Mouse (Mus musculus) kidney, postnatal 14 days (tissue): ENCODE measurements at regions not wholly inside any gene's neighbourhood (a gene's known extent, or its start where the extent isn't known, plus 50 kb on each side); places are given as distances from the start of the nearest gene placed in this dataset.
A peak's percentile ranks its signal among the peaks of the same experiment; 100 is the strongest.
"Not testable (repeated sequence)": the region's sequence is repeated elsewhere in the genome, so short reads cannot be mapped to it uniquely, and the experiment has no call there.

Source experiments
- DNase-seq: peaks from one replicate; pipeline ENCODE4 v3.0.0; 2022; ENCODE audit warnings: mixed read lengths

DNA sequence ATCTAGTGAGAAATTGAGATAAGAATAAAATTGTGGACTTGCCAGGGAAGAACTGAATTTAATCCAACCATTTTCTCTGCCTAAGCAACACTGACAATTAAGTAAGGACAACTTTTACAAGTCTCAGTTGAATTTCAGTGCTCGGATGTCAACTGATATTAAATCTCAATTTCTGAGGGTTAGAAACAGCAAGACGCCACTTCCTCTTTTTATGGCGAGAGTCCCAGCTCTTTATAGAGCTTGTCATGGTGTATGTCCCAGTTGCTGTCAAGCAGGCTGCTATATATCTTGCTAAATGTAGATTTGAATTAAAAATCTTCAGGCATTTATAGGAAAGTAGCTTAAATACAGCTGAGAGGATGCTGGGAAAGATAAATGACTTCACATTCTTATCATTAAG is 697.8 kb upstream of the Got2 start:
- no peak for DNase-seq

DNA sequence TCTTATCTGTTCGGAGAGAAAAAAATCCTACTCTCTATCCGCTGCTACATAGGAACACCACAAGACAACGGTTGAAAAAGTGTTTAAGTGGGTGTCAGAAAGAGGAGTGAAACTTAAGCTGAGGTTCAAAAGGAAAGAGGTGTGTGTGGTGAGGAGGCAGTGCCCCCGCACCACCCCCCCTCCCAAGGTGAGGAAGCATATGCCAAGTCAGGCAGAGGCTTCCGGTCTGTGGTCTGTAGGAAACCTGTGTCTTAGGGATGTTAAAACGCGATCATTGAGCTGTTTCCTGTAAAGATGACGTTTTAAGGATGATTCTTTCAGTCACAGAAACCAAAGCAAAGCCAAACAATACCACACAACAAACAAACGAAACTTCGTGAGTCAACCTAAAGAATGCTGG is 664.2 kb upstream of the Got2 start:
- no peak for DNase-seq

DNA sequence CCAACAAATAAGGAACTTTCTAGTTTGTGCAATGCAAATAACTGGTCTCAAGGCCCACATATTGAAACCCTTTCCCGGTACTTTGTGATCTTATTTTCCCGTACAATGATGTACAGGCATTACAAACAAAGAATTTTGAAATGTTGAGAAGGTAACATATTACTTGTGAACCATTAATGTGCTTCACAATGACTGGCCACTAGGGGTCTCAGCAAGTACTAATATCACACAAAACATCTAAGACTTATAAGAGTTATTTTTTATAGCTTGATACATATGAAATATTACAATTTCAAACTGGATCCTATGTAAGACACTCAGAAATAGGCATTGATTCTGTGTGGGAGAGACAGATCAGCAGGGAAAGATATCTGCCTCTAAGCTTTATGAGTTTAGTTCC is 662.1 kb upstream of the Got2 start:
- DNase-seq, result no peak

DNA sequence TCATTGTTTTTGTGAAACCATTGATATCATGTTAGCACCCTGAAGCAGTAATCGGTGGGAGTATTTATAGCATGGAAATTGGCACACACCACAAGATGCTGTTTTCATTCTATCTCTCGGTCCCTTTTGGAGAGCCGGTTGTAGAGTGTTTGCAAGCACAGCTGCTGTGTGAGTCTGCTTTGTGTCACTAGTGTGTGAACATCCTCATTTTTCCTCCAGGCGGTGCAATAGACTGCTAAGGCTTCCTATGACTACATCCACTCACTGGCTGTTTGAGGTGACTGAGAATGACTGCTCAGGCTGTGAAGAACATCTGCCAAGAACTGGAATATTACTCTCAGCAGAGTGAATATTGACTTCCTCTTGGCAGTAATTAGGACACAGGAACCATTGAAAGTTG is 660.3 kb upstream of the Got2 start:
- no peak for DNase-seq

DNA sequence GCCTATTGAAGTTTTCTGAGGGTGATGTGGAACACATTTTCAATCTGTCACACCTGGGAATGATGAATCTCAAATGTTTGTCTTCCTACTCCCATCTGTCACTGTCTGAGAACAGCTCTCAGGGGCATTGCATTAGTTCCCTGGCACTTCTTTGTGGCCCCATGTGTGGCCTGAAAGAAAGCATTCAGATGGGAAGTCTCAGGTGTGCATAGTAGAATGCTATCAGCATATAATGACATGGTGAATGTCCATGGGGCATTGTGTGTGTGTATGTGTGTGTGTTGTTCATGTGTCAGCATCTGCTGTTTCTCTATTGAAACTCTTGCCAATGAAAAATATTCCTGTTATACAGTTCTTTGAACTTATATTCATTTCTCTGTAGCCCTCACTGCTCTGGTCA is 659.8 kb upstream of the Got2 start:
- no peak for DNase-seq

DNA sequence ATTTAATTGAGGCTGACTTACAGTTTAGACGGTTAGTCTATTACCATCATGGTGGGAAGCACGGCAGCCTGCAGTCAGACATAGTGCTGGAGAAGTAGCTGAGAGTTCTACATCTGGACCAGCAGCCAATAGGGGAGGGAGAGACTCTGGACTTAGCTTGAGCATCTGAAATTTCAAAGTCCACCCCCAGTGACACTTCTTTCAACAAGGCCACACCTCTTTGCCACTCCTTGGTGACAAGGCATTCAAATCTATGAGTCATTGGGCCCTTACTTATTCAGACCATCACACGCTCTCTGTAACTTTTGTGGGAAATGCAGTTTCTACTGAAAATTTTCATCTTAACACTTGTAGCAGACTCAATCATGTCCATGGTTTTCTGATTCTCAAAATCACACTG is 653.9 kb upstream of the Got2 start:
- no peak for DNase-seq

DNA sequence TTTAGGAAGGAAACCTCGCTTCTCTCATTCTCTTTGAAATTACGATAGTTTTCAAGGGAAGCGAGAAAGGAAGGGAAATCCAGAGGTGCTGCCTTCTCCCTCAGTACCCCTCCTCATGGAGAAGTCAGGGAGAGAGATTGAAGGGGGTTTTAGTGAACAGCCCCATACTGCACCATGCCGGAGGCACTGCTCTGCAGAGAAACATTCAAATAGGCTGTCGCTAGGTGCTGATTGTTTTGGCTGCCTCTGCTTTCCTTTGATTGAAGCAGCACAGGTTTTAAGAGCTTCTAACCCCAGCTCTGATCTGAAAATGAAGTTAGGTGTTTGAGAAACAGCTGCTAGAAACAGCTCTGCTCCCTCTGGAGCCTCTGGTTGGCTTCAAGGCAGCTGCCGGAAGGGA is 610.5 kb upstream of the Got2 start:
- no peak for DNase-seq

DNA sequence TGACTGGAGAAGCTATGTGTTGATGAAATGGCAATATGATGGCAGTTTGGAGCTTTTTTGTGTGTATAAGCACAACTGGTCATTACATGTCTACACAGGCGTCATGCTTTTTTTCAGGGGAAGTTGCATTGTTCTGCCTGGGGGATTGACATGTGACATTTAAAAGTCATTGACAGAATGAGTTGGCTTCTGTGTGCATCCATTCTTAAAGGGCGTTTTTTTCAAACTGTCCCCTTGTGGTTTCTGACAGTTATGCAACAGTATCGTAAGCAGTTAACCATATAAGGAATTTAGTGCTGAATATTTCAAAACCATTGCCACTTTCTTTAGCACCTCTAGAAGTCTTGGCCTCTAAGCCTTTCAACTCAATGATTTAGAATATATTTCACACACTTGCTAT is 607.1 kb upstream of the Got2 start:
- DNase-seq, result no peak

DNA sequence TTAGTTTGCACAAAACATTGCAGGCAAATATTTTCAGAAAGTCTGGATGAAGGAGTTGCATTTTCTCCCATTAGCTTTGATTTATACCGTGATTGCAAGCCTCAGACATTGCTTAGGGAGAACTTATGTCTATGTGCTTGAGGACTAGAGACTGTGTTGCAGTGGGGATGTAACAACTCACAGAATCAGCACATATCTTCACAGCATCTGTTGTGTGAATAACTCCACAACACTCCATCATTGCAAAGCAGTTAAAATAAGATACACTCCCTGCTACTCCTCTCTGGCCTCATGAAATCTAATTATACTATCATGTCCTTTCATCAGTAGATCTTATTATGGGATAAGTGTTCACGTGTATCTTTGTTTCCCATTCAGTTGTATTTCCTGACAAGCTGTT is 601.5 kb upstream of the Got2 start:
- no peak for DNase-seq

DNA sequence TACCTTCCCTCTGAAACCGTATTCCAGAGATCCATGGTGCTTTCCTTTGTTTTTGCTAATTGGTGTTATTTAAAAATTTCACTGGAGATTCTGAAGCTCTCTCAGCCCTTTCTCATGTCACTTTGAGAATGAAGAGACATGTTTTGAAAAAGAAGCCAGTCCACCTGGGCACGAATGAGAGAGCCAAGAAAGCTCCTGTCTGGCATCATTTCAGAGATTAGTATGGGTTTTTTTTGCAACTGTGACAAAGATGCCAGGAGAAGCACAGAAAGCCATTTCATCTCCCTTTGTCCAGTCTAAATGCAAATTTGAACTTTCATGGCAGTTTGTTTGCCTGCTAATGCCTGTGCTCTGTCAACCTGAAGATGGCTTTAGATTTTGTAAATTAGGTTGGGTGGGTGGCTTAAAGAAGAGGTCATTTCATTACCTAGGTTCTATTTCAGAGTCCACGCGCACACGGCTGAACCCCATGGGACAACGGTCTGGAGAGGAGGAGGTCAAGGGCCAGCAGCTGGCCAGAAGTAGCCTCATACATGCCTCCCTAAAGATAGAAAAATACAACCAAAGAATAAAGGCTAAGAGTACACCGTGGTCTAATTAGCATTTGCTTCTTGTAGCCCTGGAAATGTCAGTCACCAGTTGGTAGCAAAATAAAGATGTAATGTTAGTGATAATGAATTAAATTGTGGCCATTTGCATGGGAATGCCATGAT is 600.5 kb upstream of the Got2 start:
- no peak for DNase-seq

DNA sequence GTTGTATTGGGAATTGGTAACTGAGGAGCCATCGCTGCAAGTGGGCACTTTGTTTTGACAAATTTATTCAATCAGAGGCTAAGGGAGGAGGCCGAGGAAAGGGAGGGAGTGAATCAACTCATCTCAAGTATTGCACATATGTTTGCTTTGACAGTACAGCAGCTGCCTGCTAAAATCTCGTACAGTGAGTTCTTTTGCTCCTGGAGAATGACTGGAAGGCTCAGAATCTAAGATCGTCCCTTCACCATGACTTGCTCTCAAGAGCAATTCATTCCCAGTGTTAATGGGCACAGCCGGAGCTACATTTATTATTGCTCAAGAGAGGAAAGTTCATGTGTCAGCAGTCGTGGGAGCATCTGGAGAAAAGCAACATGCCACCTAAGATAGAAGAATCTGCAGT is 567.6 kb upstream of the Got2 start:
- no peak for DNase-seq

DNA sequence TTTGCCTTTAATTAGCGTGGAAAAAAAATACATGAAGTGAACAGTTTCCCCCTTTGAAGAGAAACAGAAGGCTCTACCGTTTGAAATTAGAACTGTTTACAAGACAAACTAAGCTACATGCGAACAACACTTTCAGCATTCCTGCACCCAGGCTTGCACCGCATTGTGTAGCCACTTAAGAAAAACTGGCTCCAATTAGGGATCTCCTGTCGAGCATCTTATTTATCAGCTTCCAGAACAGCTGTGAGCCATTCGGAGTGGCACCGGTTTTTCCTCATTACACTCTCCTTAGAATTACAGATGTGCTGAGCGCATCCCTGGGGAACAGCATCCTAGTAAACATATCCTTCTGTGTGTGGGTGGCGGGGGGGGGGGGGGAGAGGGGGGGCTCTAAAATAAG is 567.0 kb upstream of the Got2 start:
- no peak for DNase-seq

DNA sequence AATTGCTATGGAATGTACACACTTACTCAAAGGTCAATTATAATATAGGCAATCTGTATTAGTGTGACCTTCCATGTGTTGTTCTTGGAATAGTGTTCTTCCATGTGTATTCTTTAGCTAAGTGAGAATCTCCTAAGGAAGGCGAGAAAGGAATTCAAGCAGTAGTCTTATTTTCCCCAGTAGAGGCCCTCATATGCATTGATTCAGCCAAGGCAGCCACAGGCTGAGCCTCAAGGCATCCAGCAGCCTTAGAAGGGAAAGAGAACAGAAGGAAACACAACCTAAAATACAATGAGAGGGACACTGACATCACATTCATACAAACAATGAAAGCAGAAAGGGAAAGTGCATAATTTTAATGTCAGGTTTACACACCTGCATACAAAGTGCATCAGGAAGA is 541.4 kb upstream of the Got2 start:
- no peak for DNase-seq

DNA sequence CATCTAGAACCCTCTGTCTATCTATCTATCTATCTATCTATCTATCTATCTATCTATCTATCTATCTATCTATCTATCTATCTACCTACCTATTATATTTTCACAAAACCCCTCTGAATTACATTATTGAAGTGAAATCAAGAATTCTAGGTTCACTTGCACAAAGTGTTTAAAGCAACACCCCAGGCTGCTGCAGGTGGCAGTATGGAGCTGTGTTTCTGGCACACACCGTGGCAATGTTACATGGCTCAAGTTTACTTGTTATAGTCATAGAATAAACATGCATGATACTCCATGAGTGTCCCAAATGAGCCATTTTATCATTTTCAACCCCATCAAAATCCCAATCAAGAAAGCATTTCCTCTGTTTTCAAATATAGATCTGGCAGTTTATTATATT is 538.6 kb upstream of the Got2 start:
- peak; percentile 1 for DNase-seq

DNA sequence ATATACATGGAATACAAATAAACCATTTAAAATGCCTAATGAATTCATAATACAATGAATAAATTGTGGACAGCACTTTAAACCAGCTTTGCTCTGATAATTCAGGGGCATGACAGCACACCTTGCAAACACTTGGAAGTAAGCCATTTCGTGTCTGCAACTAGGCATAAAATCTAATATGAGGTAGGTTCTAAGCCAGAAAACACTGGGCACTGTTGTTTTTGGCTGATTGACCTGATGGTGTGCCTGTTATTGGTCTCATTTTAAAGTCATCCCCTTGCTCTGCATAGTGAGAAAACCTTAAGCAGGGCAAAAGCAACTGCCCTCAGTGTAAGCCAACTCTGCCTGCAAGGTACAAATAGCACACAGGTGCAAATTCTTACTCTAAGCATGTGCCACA is 521.3 kb upstream of the Got2 start:
- peak; percentile 1 for DNase-seq

DNA sequence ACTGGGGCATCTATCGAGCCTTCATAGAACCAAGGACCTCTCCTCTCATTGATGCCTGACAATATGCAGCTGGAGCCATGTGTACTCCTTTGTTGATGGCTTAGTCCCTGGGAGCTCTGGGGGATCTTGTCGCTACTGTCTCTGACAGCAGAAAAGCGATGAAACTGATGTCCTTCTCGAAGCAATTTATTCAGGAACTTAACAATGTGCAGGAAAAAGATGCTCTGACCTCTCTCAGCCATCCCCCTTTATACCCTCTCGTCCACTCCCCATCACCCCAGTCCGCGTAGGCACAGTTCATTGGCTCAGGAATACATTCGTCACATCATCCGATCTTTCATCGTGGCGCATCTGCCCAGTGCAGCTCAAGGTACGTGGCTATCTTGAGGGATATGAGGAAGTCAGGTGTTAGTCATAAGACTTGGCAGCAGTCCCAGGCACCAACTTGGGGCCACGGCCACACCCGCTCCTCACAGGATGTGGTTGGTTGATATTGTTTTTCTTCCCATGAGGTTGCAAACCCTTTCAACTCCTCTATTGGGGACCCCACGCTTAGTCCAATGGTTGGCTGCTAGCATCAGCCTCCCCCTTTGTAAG is 516.3 kb upstream of the Got2 start:
- DNase-seq, result no peak

DNA sequence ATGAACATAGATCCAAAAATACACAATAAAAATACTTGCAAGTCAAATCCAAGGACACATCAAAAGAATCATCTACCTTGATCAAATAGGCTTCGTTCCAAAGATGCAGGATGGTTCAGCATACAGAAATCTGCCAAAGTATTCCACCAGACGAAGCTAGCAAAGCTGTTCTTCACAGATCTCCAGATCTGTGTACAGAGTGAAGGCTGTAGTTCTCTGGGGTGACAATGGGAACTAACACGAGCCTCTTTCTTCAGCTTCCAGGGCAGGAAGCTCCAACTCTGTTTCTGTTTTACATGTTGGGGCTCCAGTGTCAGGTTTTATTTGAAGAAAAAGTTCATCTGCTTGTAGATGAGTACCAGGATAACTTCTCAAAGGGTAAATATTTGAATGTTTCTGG is 515.3 kb upstream of the Got2 start:
- DNase-seq, result no peak

DNA sequence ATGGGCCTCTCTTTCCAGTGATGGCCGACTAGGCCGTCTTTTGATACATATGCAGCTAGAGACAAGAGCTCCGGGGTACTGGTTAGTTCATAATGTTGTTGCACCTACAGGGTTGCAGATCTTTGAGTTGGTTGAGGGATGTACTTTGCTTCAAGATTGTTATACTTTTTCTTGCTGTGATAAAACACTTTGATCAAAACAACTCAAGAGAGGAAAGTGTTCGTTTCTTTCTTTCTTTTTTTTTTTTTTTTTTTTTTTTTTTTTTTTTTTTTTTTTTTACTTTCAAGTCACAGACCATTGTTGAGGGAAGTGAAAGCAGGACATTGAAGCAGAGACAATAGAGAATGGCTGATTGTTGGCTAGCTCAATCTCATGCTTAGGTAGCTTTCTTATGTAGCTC is 511.0 kb upstream of the Got2 start:
- DNase-seq, result not testable (repeated sequence)

DNA sequence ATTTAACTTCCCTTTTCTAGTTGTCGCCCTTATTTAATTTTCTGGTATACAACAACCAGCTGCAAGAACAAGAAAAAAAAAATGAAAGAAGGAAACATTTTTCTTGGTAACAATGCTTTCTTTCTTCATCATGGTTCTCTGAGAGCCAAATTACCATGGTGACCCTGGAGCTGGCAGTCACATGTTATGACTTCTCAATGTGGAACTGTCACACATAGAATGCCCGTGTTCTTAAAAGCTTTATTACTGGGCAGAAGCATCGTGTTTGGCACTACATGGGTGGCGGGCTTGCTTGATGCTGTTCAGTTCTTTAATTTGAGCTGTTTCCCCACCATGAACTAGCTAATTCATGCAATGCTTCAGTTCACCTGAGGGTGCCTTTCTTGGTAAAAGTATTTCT is 504.7 kb upstream of the Got2 start:
- no peak for DNase-seq

DNA sequence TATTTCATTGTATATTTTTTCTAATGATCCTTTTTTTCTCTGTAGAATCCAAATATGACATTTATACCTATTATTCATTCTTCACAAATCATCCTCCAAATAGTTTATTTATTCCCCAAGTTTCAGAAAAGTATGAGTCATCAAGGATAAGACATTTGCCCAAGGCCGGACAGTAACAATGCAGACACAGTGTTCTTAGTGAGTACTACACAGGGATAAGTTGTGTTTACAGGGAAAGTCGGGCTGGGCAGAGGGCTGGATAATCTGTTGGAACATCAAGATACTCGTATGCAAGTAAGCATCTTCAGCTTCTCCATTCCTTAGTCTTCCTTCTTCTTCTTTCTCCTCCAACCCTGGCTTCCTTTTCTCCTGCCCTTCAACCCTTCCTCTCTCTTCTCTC is 500.9 kb upstream of the Got2 start:
- no peak for DNase-seq

DNA sequence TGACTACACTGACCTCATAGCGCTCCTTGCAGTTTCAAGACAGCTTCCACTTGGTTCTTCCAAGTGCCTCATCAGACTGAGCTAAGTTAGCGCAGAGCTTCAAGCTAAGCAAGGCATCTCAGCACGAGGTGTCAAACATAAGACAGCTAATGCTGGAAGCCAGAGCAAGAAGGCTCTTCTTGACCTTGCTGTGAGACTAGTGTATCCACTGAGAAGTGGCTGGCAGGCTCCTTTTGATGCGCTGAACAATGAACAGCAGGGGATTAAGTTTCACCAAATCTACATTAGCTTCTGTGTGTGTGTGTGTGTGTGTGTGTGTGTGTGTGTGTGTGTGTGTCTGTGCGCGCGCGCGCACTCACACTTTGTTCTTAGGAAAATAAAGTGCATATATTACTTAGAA is 482.2 kb upstream of the Got2 start:
- DNase-seq, result no peak

DNA sequence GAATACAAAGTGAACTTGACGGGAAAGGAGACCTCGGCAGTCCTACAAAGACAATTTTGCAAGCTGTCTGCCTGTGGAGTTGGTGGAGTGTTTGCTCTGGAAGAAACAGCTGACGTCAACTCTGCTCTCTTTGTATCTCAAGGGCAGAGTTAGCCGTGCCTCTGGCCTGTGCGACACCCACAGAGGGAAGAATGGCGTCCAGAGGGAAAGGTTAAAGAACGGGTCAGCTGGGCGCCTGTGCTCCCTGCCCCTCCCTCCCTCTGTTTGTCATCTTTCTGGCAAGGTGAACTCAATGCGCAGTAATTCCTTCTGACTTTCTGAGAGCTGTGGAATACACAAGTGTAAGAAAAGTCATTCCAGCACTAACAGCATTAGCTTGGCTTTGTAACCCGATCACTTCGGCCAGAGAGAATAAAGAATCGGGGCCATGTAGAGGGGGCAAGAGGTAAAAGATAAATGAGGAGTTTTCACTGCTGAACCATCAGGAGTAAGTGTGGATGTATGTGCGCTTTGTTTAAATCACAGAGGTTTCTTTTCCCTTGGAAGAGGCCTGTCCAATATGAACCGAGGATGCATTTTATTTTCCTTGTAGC is 474.6 kb upstream of the Got2 start:
- DNase-seq, result peak; percentile 4

DNA sequence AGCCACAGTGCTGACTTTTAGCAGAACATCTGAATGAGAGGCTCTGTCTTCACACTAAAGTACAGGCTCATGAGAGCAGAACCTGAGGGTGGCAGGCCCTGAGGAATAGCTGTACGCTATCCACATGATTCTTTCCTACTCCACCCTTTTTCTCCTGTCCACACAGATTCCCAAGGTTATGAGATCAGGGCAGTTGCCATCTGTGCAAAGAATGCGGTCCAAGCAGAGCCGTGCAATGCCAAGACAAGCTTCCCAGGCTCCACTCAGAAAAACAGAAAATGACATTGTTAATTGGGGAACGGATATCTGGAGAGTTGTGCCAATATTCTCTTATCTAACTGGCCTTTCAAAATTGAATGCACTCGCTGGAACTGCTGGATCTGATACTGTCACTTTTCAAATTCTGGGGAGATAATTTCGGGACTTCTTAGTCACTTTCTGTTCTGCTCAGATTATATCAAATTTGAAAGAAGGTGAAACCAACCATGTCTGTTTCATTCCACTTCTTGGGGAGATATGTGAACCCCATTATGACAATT is 462.3 kb upstream of the Got2 start:
- no peak for DNase-seq

DNA sequence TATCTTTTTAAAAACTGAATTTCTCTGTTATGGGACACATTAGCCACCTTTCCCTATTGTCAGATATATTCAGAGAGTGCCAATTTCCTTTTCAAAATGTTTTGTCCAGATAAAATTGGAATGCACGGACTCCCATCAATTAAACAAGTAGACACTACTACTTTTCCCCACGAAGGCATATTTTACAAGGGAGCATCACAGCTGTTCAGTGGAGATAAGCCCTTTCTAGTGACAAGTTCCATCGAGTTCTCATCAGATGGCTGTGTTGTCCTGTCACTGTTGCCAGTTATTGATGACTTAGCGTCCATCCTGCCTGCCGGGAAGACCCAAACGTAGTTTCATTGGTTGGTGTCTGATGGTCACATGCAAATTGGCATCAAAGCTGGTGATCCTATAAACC is 461.2 kb upstream of the Got2 start:
- no peak for DNase-seq

DNA sequence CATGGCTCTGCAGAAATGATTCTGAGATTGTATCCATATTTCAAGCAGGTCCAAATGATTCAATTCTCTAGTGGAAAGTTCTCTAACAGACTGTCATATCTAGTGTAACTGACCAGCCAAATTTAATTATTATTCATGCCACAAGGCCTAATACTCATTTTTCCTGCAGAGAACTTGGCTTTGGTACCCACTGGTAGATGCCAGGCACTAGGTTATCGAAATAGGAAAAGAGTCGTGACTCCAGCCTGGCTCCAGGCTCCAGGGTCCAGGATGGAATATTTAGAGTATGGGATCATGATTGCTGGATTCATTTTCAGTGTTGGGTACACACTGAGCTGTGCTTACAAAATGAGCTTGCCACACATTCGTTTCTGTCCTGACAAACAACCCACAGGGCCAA is 452.4 kb upstream of the Got2 start:
- DNase-seq, result no peak
